Mouse (Mus musculus): ENCODE measurements around the gene Olfr279. TPM values are rescaled to one million over a fixed set of nuclear protein-coding genes. Genes with fewer than 3 reads are reported as not detected.

Olfr279 gene
- total RNA-seq, 2 experiments from 2014 or later, result not detected

Small RNA genes within 50 kb of the gene (microRNA-seq; reads per million reads assigned to microRNA genes)
- 0.54 to 1.5 reads per million in 2 experiments for gene Mir1291

Other genes starting within 250 kb of the Olfr279 start
- gene H1fnt, start 235.1 kb upstream of the Olfr279 start, total RNA-seq (2021), result not detected
- gene Zfp641, start 196.2 kb upstream of the Olfr279 start, total RNA-seq (2021), result 1 to 10 TPM; 5.7 to 5.8 TPM
- gene Olfr285, start 175.0 kb upstream of the Olfr279 start, total RNA-seq (2021), result not detected
- not detected for gene Olfr284, start 151.4 kb upstream of the Olfr279 start, total RNA-seq (2021)
- gene Olfr283, start 111.5 kb upstream of the Olfr279 start, total RNA-seq (2021), result not detected
- not detected for gene Olfr282, start 61.2 kb upstream of the Olfr279 start, total RNA-seq (2021)
- not detected for gene Olfr281, start 39.8 kb upstream of the Olfr279 start, total RNA-seq (2021)
- gene OR5BS1P, start 22.5 kb upstream of the Olfr279 start, total RNA-seq (2021), result not detected
- gene Lalba, start 9.7 kb upstream of the Olfr279 start, total RNA-seq (2021), result under 1 TPM in 1 of 2 experiments, not detected in 1; 0.39 TPM
- gene Kansl2, start 41.9 kb downstream of the Olfr279 start, total RNA-seq (2021), result 10 to 100 TPM; 73.5 to 85.8 TPM
- gene Ccnt1, start 78.5 kb downstream of the Olfr279 start, total RNA-seq (2021), result 10 to 100 TPM; 26.3 to 31.2 TPM
- 1 to 10 TPM; 2.5 to 2.8 TPM for gene 4930415O20Rik, start 78.6 kb downstream of the Olfr279 start, total RNA-seq (2021)
- 100 to 1,000 TPM; 141 to 148 TPM for gene Adcy6, start 117.7 kb downstream of the Olfr279 start, total RNA-seq (2021)
- 1 to 10 TPM; 2.7 to 3.3 TPM for gene Cacnb3, start 138.4 kb downstream of the Olfr279 start, total RNA-seq (2021)
- 10 to 100 TPM; 60.7 to 63.2 TPM for gene Ddx23, start 170.5 kb downstream of the Olfr279 start, total RNA-seq (2021)
- 1 to 10 TPM in 1 of 2 experiments, under 1 TPM in 1; 0.77 to 1.3 TPM for gene Rnd1, start 185.1 kb downstream of the Olfr279 start, total RNA-seq (2021)
- gene Ccdc65, start 215.8 kb downstream of the Olfr279 start, total RNA-seq (2021), result under 1 TPM; 0.67 to 0.72 TPM
- gene Fkbp11, start 235.8 kb downstream of the Olfr279 start, total RNA-seq (2021), result 1 to 10 TPM; 7.9 to 8.5 TPM